Mouse (Mus musculus): ENCODE data around the gene Phykpl. TPM values are rescaled to one million over a fixed set of nuclear protein-coding genes. Genes with fewer than 3 reads are reported as not detected.

Phykpl gene
- 1 to 10 TPM; 7.8 to 8.5 TPM for total RNA-seq (2021)
- long read RNA-seq, experiment 1, transcript Phykpl-206 (13 exons, 3,116 nt), result major isoform, 7 of 9 reads
- long read RNA-seq, experiment 1, partial matches to known transcripts, result 2 of 9 reads
- long read RNA-seq, experiment 1, other reads (novel, unspliced or antisense), result 0 of 9 reads
- long read RNA-seq, experiment 2, partial matches to known transcripts, result 0 of 2 reads
- long read RNA-seq, experiment 2, other reads (novel, unspliced or antisense), result 0 of 2 reads

GRCm38 (mm10) chr11:51584431-51585248 is at the start of gene Phykpl:
Gene Phykpl, plus strand, starts transcription at chr11:51584757.
- peak; percentile 98 to 99 for DNase-seq

- no peak for DNase-seq
These were observed 46.2 kb upstream of the Phykpl start for GRCm38 (mm10) chr11:51538388-51538787.

- DNase-seq, result no peak
These were observed 45.4 kb upstream of the Phykpl start for GRCm38 (mm10) chr11:51538919-51539758.

GRCm38 (mm10) chr11:51539759-51540282 is 44.7 kb upstream of the Phykpl start:
- DNase-seq, result peak; percentile 94 to 98

- DNase-seq, result no peak
These were observed 42.1 kb upstream of the Phykpl start for GRCm38 (mm10) chr11:51542424-51542823.

GRCm38 (mm10) chr11:51543487-51544050 is 41.0 kb upstream of the Phykpl start:
- no peak for DNase-seq

GRCm38 (mm10) chr11:51544413-51544812 is 40.1 kb upstream of the Phykpl start:
- no peak for DNase-seq

GRCm38 (mm10) chr11:51545811-51546210 is 38.7 kb upstream of the Phykpl start:
- no peak for DNase-seq

- no peak for DNase-seq
These were observed 33.3 kb upstream of the Phykpl start for GRCm38 (mm10) chr11:51551253-51551652.

GRCm38 (mm10) chr11:51552091-51552490 is 32.5 kb upstream of the Phykpl start:
- DNase-seq, result no peak

GRCm38 (mm10) chr11:51554590-51554989 is 30.0 kb upstream of the Phykpl start:
- DNase-seq, result no peak

GRCm38 (mm10) chr11:51555066-51555465 is 29.5 kb upstream of the Phykpl start:
- no peak for DNase-seq

GRCm38 (mm10) chr11:51563276-51563675 is 21.3 kb upstream of the Phykpl start:
- no peak for DNase-seq

GRCm38 (mm10) chr11:51565062-51565461 is 19.5 kb upstream of the Phykpl start:
- no peak for DNase-seq

GRCm38 (mm10) chr11:51565951-51566350 is 18.6 kb upstream of the Phykpl start:
- no peak for DNase-seq

GRCm38 (mm10) chr11:51568801-51569200 is 15.8 kb upstream of the Phykpl start:
- DNase-seq, result no peak

GRCm38 (mm10) chr11:51576454-51576853 is 8.1 kb upstream of the Phykpl start:
- no peak for DNase-seq

GRCm38 (mm10) chr11:51577587-51577986 is 7.0 kb upstream of the Phykpl start:
- DNase-seq, result no peak

GRCm38 (mm10) chr11:51579024-51579423 is 5.5 kb upstream of the Phykpl start:
- DNase-seq, result no peak

- DNase-seq, result peak; percentile 73 to 82
These were observed 1.8 kb upstream of the Phykpl start for GRCm38 (mm10) chr11:51582713-51583112.

- DNase-seq, result no peak
These were observed 513 bp upstream of the Phykpl start for GRCm38 (mm10) chr11:51584057-51584430.

- no peak for DNase-seq
These were observed 1.2 kb downstream of the Phykpl start for GRCm38 (mm10) chr11:51585608-51586252.

Measured in heart, adult 18-20 months (tissue).